Mouse (Mus musculus) forebrain, embryonic 12.5 days (tissue): ENCODE results near the gene Necab3. TPM values are rescaled to one million over a fixed set of nuclear protein-coding genes. Genes with fewer than 3 reads are reported as not detected.

ENCODE experiments used
- ATAC-seq: fragments of 200-750 bp; cut with Nextera tagmentation; 2 replicates; pipeline ENCODE4 v1.8.0; 2017; ENCODE audit warnings: moderate TSS enrichment; ENCODE audit not compliant: low FRiP score
- H3K27ac ChIP-seq: fragments of 300-500 bp; sonication (generic); 2 replicates; pipeline ENCODE4 v1.5.1; 2016; ENCODE audit warnings: mild to moderate bottlenecking
- H3K27me3 ChIP-seq: fragments of 300-500 bp; sonication (generic); 2 replicates; pipeline ENCODE4 v1.6.1; 2016; ENCODE audit warnings: mild to moderate bottlenecking
- H3K36me3 ChIP-seq: fragments of 300-500 bp; sonication (generic); replicated peaks from 2 replicates; pipeline ENCODE4 v1.6.1; 2016; ENCODE audit warnings: mild to moderate bottlenecking
- H3K4me1 ChIP-seq: fragments of 300-500 bp; sonication (generic); 2 replicates; pipeline ENCODE4 v1.6.1; 2016
- H3K4me2 ChIP-seq: fragments of 300-500 bp; sonication (generic); 2 replicates; pipeline ENCODE4 v1.6.1; 2016; ENCODE audit warnings: mild to moderate bottlenecking, moderate library complexity
- H3K4me3 ChIP-seq: fragments of 300-500 bp; sonication (generic); replicated peaks from 2 replicates; pipeline ENCODE4 v1.5.1; 2016; ENCODE audit warnings: mild to moderate bottlenecking
- H3K9ac ChIP-seq: fragments of 300-500 bp; sonication (generic); 2 replicates; pipeline ENCODE4 v1.6.1; 2016; ENCODE audit warnings: mild to moderate bottlenecking
- H3K9me3 ChIP-seq: fragments of 300-500 bp; sonication (generic); 2 replicates; pipeline ENCODE4 v1.6.1; 2016
- WGBS: fragments of 180-500 bp; shearing (Covaris S2); methylation state at CpG from one replicate; pipeline ENCODE4 v1.1.7; 2016; 5-methylcytosine and 5-hydroxymethylcytosine counted together
- polyA plus RNA-seq: library from polyadenylated mRNA; unstranded; fragments of >200 nt; fragmentation: Nextera tagmentation; extraction: Ambion mirVana; gene quantifications from 2 replicates; pipeline ENCODE4 v1.2.1, GENCODE M21; 2016

Necab3 gene
- polyA plus RNA-seq, 1 experiment from 2014 or later, result 11.0 TPM

DNA sequence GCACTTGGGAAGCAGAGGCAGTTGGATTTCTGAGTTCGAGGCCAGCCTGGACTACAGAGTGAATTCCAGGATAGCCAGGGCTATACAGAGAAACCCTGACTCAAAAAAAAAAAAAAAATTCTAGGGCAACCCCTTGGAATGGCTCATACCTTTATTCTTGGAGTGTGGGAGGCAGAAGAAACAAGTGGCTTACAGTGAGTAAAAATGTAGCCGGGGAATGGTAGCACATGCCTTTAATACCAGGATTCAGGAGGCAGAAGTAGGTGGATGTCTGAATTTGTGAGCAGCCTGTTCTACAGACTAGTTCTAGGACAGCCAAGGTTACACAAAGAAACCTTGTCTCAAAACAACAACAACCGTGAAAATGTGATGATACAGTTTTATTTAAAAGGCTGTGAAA, 57.9 kb downstream of the Necab3 start:
- no peaks in the 10 kb centered on the region for H3K27me3 ChIP-seq
- 94% methylated on average over 3 of the region's 3 CpGs for WGBS
- H3K4me3 ChIP-seq, result no peak overlapping the region
- H3K9me3 ChIP-seq, result no peaks in the 10 kb centered on the region
- H3K27ac ChIP-seq, result no peak overlapping the region
- no peak overlapping the region for H3K9ac ChIP-seq
- no peak for ATAC-seq
- H3K4me2 ChIP-seq, result no peak overlapping the region
- 0 out of 2 replicates have a peak, but pooled peaks cover 2% of the 10 kb centered on the region for H3K4me1 ChIP-seq
- H3K36me3 ChIP-seq, result peaks cover 13% of the 10 kb centered on the region; the same call in 1 of the 2 replicates

DNA sequence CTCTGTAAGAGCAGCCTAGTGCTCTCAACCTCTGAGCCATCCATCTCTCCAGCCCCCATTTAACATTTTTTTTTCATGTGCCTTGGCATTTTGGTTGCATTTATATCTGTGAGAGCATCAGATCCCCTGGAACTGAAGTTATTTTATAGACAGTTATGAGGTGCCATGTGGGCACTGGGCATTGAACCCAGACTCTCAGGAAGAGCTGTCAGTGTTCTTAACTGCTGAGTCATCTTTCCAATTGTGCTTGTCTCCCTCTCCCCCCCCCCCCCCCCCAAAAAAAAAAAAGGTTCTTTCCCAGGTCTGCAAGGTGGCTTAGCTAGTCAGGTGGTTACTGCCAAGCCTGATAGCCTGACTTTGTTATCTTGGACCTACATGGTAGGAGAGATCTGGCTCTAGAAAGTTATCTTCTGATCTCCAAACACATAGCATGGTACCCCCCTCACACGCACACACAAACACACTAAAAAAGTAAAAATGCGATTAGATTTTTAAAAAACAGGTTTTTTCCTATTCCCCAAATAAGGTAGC, 58.9 kb downstream of the Necab3 start:
- Histone ChIP-seq H3K4me1 (0 out of 2 replicates have a peak, but pooled peaks cover 2% of the 10 kb centered on the region), H3K27me3 (no peaks in the 10 kb centered on the region), H3K4me3 (no peak overlapping the region), H3K9ac (no peak overlapping the region), H3K9me3 (no peaks in the 10 kb centered on the region), H3K36me3 (peaks cover 6% of the 10 kb centered on the region; the same call in 1 of the 2 replicates), H3K4me2 (no peak overlapping the region), H3K27ac (no peak overlapping the region)
- 90% methylated on average over 2 of the region's 2 CpGs for WGBS
- no peak for ATAC-seq

DNA sequence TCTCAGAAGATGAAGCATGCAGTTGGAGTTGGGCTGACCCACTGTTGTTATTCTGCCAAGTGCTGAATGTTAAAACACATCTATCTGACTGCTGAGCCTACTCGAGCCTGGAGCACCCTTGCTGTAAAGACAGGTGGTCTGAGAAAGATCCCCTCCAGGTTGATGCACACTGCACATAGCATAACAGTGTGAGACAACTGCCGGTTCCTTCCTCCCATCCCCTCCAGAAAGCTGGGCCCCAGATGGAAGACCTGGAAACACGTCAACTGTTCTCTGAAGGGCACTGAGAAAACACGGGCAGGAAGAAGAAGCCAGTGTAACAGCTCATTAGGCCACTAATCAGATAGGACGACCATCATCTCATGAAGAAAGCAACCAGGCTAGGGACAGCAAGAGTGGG, 60.1 kb downstream of the Necab3 start:
- WGBS, result 74% methylated on average over 5 of the region's 5 CpGs
- no peaks in the 10 kb centered on the region for H3K9me3 ChIP-seq
- H3K9ac ChIP-seq, result no peak overlapping the region
- H3K27me3 ChIP-seq, result no peaks in the 10 kb centered on the region
- no peak overlapping the region for H3K4me3 ChIP-seq
- no peak for ATAC-seq
- H3K4me2 ChIP-seq, result no peak overlapping the region
- H3K4me1 ChIP-seq, result 0 out of 2 replicates have a peak, but pooled peaks cover 2% of the 10 kb centered on the region
- H3K27ac ChIP-seq, result no peak overlapping the region
- H3K36me3 ChIP-seq, result peaks cover 4% of the 10 kb centered on the region; the same call in 1 of the 2 replicates

DNA sequence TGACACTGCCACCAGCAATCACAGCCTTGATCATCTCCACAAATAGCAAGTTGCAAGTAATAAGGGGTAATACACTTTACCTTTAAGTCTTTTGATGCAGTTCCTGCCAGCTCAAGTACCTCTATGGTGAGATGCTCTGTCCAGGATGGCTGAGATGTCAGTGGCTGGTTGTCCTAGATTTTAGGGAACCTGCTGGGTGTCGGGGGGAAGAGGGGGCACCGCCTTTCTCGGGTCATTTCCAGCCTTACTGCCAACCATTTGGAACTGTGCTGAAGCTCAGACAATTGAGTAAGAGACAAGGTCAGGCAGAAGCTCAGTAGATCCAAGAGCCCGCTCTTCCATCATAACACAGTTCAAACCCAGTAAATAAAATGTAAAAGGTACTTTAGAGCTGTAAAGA, 63.7 kb downstream of the Necab3 start:
- no peak overlapping the region for H3K27ac ChIP-seq
- 0 out of 2 replicates have a peak, but pooled peaks cover 2% of the 10 kb centered on the region for H3K4me1 ChIP-seq
- ATAC-seq, result no peak
- H3K36me3 ChIP-seq, result no peaks in the 10 kb centered on the region
- no peaks in the 10 kb centered on the region for H3K27me3 ChIP-seq
- H3K9me3 ChIP-seq, result no peaks in the 10 kb centered on the region
- H3K9ac ChIP-seq, result no peak overlapping the region
- no peak overlapping the region for H3K4me2 ChIP-seq
- WGBS, result 86% methylated on average over 4 of the region's 4 CpGs
- H3K4me3 ChIP-seq, result no peak overlapping the region

Other genes starting within 250 kb of the Necab3 start
- gene Cdk5rap1, start 185.9 kb downstream of the Necab3 start, polyA plus RNA-seq, result 12.8 and 15.2 TPM in 2 replicates
- gene Snta1, start 150.8 kb downstream of the Necab3 start, polyA plus RNA-seq, result 3.9 and 4.2 TPM in 2 replicates
- gene Cbfa2t2, start 122.4 kb downstream of the Necab3 start, polyA plus RNA-seq, result 75.6 and 84.0 TPM in 2 replicates
- 2.3 and 2.5 TPM in 2 replicates for gene 1700003F12Rik, start 11.8 kb downstream of the Necab3 start, polyA plus RNA-seq
- gene Actl10, start 7.1 kb downstream of the Necab3 start, polyA plus RNA-seq, result 0.66 and 0.86 TPM in 2 replicates
- gene E2f1, start 11.0 kb upstream of the Necab3 start, polyA plus RNA-seq, result 29.8 and 33.3 TPM in 2 replicates
- 10.4 and 11.2 TPM in 2 replicates for gene Pxmp4, start 44.8 kb upstream of the Necab3 start, polyA plus RNA-seq
- 1.2 and 1.4 TPM in 2 replicates for gene Zfp341, start 54.4 kb upstream of the Necab3 start, polyA plus RNA-seq
- gene 4930519P11Rik, start 54.5 kb upstream of the Necab3 start, polyA plus RNA-seq, result not detected in 2 replicates
- gene Chmp4b, start 92.8 kb upstream of the Necab3 start, polyA plus RNA-seq, result 20.9 and 21.8 TPM in 2 replicates
- not detected in 2 replicates for gene Gm14214, start 211.1 kb upstream of the Necab3 start, polyA plus RNA-seq
- gene Raly, start 232.2 kb upstream of the Necab3 start, polyA plus RNA-seq, result 35.1 and 45.9 TPM in 2 replicates
- 1.5 and 1.7 TPM in 2 replicates for gene a, start 232.5 kb upstream of the Necab3 start, polyA plus RNA-seq